Mouse (Mus musculus) liver, postnatal 0 days (tissue): Measurements from ENCODE around the gene Tmx1.

Experiments
- CTCF ChIP-seq: sonication (generic); IDR thresholded peaks from 2 replicates; pipeline ENCODE4 v1.5.1; 2016; ENCODE audit warnings: antibody characterized with exemption, low read depth
- EP300 ChIP-seq: IDR thresholded peaks from 2 replicates; pipeline ENCODE4 v1.6.1; 2016; ENCODE audit warnings: antibody characterized with exemption, low read depth, mild to moderate bottlenecking

GRCm38 (mm10) chr12:70459546-70459945 lies 6.7 kb downstream of the Tmx1 start:
- no peak for TF ChIP-seq CTCF
- TF ChIP-seq EP300 = no peak
